Mouse (Mus musculus): ENCODE measurements at regions not wholly inside any gene's neighbourhood (a gene's known extent, or its start where the extent isn't known, plus 50 kb on each side); places are given as distances from the start of the nearest gene placed in this dataset.

DNA sequence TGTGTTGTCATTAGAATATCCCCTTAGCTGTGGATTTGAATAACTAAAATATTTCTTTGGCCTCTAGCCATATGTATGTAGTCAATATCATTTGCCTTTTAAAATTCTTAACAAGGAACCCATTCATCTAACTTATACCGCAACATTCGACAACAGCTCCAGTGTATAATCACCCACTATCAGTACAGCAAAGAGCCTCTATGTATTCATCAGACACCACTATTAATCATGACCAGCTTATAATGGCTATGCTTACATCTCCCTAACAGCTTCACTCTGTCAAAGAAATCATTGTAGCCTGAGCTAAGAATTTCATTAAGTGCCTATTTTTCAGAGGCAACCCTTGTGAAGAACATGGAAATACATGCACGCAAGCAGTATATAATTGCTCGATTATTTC, 88.9 kb upstream of the Negr1 start:
- TF ChIP-seq CTCF (IDR thresholded peaks at IDR 0.05; ENCODE audit: low read depth, low read length), result no peak
- no peak for TF ChIP-seq POLR2AphosphoS5 (IDR thresholded peaks at IDR 0.05; ENCODE audit: insufficient replicate concordance, low read depth, low read length)
- TF ChIP-seq GATA2 (IDR thresholded peaks at IDR 0.05; ENCODE audit: borderline replicate concordance, low read depth, low read length), result no peak
- no peak for TF ChIP-seq TAL1 (conservative IDR thresholded peaks at IDR 0.05; ENCODE audit: low read depth, low read length)
- TF ChIP-seq GATA1 (IDR thresholded peaks at IDR 0.05; ENCODE audit: borderline replicate concordance, low read length), result no peak
